In the genomic region with DNA sequence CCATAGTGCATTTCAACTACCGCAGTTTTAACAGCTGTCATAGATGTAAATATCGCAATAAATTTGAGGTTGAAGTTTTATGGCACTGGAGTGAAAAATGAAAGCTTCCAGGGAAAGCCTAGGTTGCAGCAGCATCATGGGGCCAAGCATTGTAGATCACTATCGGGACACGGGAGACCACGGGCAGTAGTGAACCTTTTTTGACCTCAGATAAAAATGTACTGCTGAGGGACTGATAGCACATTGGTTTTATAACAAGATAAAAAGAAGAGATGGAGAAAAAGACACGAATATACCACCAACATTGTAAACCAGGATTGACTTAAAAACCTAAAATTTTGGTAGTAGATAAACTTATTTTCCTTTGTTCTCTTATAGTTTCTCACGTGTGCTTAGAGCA, we compare ENCODE assay signal across 16 mouse cellular contexts.
"Had no signal": no experiment of that assay in that cellular context is flagged by ENCODE, and none has a peak within 500 bp of the region (broad histone marks: within the 10 kb centered on the region; RNA-seq: fewer than 3 reads in every experiment).

No protein-coding gene starts in this region.

- H3K9me3 ChIP-seq: liver, embryonic 15.5 days; megakaryocyte, embryonic 14.5 days; midbrain, embryonic 13.5 days; midbrain, embryonic 15.5 days; neural tube, embryonic 12.5 days; stomach, embryonic 15.5 days had no signal

- H3K36me3 ChIP-seq: liver, embryonic 15.5 days; midbrain, embryonic 13.5 days; midbrain, embryonic 15.5 days; neural tube, embryonic 12.5 days; stomach, embryonic 15.5 days had no signal

- H3K4me2 ChIP-seq: liver, embryonic 15.5 days; midbrain, embryonic 11.5 days; midbrain, embryonic 13.5 days; midbrain, embryonic 15.5 days; neural tube, embryonic 12.5 days; stomach, embryonic 15.5 days had no signal

- H3K27me3 ChIP-seq: liver, embryonic 15.5 days; megakaryocyte, embryonic 14.5 days; midbrain, embryonic 13.5 days; midbrain, embryonic 15.5 days; neural tube, embryonic 12.5 days; stomach, embryonic 15.5 days had no signal

- DNase-seq: liver, postnatal 0 days; lung, adult 2 months; lung, postnatal 10 days; right cerebral cortex, postnatal 14 days; thymus, adult 18-20 months; thymus, postnatal 14 days; thymus, postnatal 36 days had no signal

- H3K4me3 ChIP-seq: liver, embryonic 15.5 days; megakaryocyte, embryonic 14.5 days; midbrain, embryonic 13.5 days; midbrain, embryonic 15.5 days; neural tube, embryonic 12.5 days; stomach, embryonic 15.5 days had no signal

- H3K9ac ChIP-seq: liver, embryonic 15.5 days; liver, postnatal 0 days; midbrain, embryonic 13.5 days; midbrain, embryonic 15.5 days; neural tube, embryonic 12.5 days; stomach, embryonic 15.5 days had no signal

- H3K27ac ChIP-seq: liver, embryonic 15.5 days; macrophage; midbrain, embryonic 13.5 days; midbrain, embryonic 15.5 days; neural tube, embryonic 12.5 days; stomach, embryonic 15.5 days; stomach, postnatal 0 days had no signal

- ATAC-seq: liver, postnatal 0 days; midbrain, embryonic 13.5 days; midbrain, embryonic 15.5 days had no signal

- H3K4me1 ChIP-seq: liver, embryonic 15.5 days; midbrain, embryonic 13.5 days; midbrain, embryonic 15.5 days; neural tube, embryonic 12.5 days; stomach, embryonic 15.5 days had no signal
